Mouse (Mus musculus): ENCODE measurements at regions not wholly inside any gene's neighbourhood (a gene's known extent, or its start where the extent isn't known, plus 50 kb on each side); places are given as distances from the start of the nearest gene placed in this dataset.

DNA sequence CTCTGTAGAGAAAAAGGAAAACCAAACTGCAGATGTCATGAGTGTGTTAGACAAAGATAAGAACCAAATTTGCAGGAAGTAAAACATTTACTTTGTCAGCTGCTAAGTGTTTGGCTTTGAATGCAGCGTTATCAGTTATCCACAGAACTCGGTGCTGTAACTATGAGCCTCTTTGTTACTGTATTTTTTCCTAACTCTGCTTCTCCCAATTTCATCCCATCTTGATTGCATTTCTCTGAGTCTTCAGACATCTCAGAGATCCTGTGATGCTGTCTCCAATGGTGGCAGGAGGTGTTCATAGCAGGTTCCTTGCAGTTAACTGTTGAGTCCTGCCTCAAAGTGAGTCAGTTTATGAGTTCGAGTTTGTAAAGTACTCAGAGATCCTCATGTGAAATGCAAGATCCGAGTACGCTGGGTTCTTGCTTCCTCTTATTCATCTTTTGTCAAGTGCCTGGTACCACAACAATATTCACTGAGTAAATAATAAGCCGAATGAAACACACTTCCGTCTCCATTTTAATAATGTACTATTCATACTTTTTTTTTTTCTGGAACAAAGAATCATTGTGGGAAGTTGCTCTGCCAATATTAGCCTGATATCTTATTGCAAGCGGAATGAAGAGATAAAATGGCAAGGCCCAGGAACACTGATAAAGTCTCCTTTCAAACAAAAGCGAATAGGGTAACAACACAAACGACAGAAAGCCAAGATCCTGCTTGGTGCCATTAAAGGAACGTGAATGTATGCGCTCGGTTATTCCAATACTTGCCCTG lies 221.4 kb downstream of the Enc1 start:
- ATAC-seq (replicated peaks in 1 of 2; ENCODE audit: insufficient read depth in 1 of 2, low FRiP score in 2 of 2, low TSS enrichment in 1 of 2, low read depth in 1 of 2, poor library complexity in 2 of 2, severe bottlenecking in 2 of 2), result peak; percentile 75 to 82

- ATAC-seq (replicated peaks in 1 of 2; ENCODE audit: insufficient read depth in 1 of 2, low FRiP score in 2 of 2, low TSS enrichment in 1 of 2, low read depth in 1 of 2, poor library complexity in 2 of 2, severe bottlenecking in 2 of 2), result no peak
Observed at GRCm38 (mm10) chr13:97461207-97461606, 220.3 kb downstream of the Enc1 start.

DNA sequence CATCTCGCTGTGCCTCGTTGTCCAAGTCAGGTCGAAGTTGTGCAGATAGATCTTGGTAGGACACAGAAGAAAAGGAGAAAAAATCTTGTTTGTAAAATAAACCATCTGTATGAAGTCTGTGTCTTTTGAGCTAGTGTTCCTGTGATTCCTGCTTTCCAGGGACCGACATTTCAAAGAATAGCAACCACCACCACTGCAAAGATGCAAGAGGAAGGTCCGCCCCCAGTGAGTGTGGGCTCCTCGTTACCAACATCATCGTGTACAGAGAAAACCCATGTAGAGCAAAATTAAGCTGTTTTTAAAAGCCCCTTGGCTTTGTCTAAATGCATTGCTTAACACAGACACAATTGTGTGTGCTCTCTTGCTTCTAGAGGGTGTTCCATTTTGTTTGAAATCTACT lies 218.2 kb downstream of the Enc1 start:
- no peak for ATAC-seq (replicated peaks in 1 of 2; ENCODE audit: insufficient read depth in 1 of 2, low FRiP score in 2 of 2, low TSS enrichment in 1 of 2, low read depth in 1 of 2, poor library complexity in 2 of 2, severe bottlenecking in 2 of 2)

- ATAC-seq (replicated peaks in 1 of 2; ENCODE audit: insufficient read depth in 1 of 2, low FRiP score in 2 of 2, low TSS enrichment in 1 of 2, low read depth in 1 of 2, poor library complexity in 2 of 2, severe bottlenecking in 2 of 2), result no peak
Observed at GRCm38 (mm10) chr13:97455961-97456360, 215.1 kb downstream of the Enc1 start.

DNA sequence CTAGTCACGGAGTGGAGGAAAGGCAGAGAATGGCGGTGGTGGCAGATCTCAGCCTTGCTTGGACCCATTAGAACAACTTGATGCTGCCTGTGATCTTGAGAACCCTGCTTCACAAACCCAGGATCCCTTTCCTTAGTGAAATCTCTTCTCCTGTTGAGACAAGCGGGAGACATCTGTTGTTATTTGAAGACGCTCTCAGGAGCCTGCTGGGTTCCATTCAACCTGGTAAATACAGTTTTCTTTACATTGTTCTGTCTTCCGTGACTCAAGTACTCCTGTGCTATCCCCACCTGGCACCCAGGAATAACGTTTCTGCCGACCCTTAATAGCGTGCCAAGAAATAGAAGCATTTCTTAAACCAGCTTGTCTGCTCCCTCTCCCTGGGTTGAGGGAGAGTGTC lies 213.8 kb downstream of the Enc1 start:
- no peak for ATAC-seq (replicated peaks in 1 of 2; ENCODE audit: insufficient read depth in 1 of 2, low FRiP score in 2 of 2, low TSS enrichment in 1 of 2, low read depth in 1 of 2, poor library complexity in 2 of 2, severe bottlenecking in 2 of 2)

GRCm38 (mm10) chr13:97453469-97453868 lies 212.6 kb downstream of the Enc1 start:
- ATAC-seq (replicated peaks in 1 of 2; ENCODE audit: insufficient read depth in 1 of 2, low FRiP score in 2 of 2, low TSS enrichment in 1 of 2, low read depth in 1 of 2, poor library complexity in 2 of 2, severe bottlenecking in 2 of 2), result no peak

DNA sequence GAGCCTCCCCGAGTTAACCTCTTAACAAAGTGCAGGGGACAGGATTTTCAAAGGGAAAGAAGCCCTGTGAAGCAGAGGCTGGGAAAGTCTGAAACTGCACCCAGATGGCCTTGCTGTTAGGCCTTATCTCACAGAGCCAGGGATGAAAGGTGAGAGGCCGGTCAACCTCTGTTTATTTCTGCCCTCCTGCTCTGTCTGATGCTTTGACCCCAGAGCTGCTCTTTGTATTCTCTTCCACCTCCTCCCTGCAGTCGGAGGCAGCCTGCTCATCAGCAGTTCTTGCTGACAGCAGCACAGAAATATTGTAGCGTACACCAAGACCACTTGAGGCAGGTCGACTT lies 212.2 kb downstream of the Enc1 start:
- ATAC-seq (replicated peaks in 1 of 2; ENCODE audit: insufficient read depth in 1 of 2, low FRiP score in 2 of 2, low TSS enrichment in 1 of 2, low read depth in 1 of 2, poor library complexity in 2 of 2, severe bottlenecking in 2 of 2), result no peak; a peak in 1 of 4 replicates

DNA sequence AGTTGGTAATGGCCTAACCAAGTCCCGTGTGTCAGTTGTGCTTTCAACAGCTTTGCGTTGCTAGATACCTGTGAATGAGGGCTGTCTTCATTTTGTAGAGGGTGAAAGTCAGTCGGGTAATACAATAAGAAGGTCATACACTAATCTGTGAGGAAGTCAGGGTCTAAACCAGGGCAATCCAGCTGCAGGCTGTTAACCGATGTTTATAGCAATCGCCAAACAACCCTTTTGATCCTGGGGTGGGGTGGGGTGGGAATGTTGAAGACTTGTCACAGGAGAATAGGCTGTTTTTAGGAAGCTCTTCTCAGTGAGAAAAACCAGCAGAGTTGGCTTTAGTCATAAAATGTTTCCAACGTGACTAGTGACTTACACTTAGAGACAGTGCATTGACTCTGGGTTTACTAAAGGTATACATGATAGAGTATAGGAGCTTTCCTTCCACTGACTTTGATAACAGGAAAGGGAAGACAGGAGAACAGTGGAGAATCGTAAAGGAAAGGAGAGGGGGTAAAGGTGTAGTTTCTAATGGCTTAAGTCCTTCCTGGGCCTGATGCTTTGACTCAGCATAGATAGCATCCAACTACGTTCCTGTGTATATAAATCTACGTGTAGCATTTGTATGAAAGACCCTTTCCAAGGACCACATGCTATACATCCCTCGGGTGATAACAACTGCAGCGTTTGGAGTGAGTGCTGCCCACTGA lies 211.6 kb downstream of the Enc1 start:
- ATAC-seq (replicated peaks in 1 of 2; ENCODE audit: insufficient read depth in 1 of 2, low FRiP score in 2 of 2, low TSS enrichment in 1 of 2, low read depth in 1 of 2, poor library complexity in 2 of 2, severe bottlenecking in 2 of 2), result no peak

DNA sequence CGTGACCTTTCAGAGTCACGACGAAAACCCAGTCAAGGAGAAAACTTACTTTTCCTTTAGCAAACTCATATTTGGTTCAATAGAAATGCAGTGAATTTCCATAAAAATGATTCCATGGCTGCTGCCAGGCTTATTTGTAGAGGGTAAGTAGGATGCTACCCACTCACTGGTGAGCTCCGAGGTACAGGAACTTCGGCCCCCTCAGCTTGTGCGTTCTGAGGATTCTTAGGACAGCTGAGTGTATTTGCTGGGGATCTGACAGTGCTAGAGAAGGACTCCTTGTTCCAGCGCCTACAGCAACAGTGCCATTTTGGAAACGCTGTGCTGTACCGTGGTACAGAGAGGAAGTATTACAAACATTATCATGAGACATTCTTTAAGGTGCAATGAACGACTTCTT lies 210.4 kb downstream of the Enc1 start:
- 0 out of 4 replicates have a peak, but pooled peaks of 1 of the 2 experiments have one; percentile 12 for ATAC-seq (replicated peaks in 1 of 2; ENCODE audit: insufficient read depth in 1 of 2, low FRiP score in 2 of 2, low TSS enrichment in 1 of 2, low read depth in 1 of 2, poor library complexity in 2 of 2, severe bottlenecking in 2 of 2)

DNA sequence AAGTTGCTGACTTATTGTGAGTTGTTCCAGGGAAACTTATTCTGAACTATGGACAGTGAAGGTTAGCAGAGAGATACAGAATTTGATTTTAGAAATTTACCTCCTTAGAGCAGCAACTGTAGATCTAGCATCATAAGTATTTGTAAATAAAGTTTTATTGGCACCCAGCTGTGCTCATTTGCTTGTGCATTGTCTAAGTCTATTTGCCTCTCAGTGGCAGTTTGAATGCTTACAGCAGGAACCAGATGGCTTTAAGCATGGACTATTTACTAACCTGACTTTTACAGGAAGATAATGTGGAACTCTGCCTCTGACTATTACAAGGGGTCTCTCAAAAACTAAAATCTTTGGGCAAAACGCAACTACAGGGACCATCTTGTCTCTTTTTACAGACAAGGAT lies 207.2 kb downstream of the Enc1 start:
- ATAC-seq (replicated peaks in 1 of 2; ENCODE audit: insufficient read depth in 1 of 2, low FRiP score in 2 of 2, low TSS enrichment in 1 of 2, low read depth in 1 of 2, poor library complexity in 2 of 2, severe bottlenecking in 2 of 2), result no peak

DNA sequence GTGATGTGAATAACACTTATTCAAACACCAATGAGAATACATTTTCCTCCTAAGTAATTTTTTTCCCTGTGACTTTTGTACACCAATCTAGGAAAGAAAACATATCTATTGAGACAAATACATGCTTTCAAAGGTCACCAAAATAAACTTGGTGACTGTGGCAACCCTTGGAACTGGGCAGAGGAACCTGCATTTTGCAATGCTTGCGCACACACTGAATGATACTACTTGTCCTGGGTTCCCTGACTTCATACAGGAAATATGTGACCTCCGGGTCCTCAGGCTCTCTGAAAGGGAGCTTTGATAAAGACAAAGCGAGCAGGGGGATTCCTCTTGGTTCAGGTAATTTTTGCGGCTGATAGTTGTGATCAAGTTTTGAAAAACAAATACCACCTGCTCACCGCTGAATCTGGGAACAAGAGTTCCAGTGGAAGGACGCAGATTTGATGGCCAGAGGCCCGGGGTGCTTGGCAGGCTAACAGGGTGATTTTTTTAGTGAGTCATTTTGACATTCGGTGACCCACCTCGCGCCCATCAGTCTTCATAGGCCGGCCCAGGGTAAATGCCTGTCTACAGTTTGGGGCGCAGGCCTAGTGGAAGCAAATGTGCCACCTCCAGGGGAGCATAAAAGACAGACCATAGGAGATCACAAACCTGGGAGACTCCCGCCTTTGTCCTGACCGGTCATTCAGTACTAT lies 203.0 kb downstream of the Enc1 start:
- ATAC-seq (replicated peaks in 1 of 2; ENCODE audit: insufficient read depth in 1 of 2, low FRiP score in 2 of 2, low TSS enrichment in 1 of 2, low read depth in 1 of 2, poor library complexity in 2 of 2, severe bottlenecking in 2 of 2), result no peak

GRCm38 (mm10) chr13:97442806-97443205 lies 201.9 kb downstream of the Enc1 start:
- no peak; a peak in 1 of 4 replicates for ATAC-seq (replicated peaks in 1 of 2; ENCODE audit: insufficient read depth in 1 of 2, low FRiP score in 2 of 2, low TSS enrichment in 1 of 2, low read depth in 1 of 2, poor library complexity in 2 of 2, severe bottlenecking in 2 of 2)

DNA sequence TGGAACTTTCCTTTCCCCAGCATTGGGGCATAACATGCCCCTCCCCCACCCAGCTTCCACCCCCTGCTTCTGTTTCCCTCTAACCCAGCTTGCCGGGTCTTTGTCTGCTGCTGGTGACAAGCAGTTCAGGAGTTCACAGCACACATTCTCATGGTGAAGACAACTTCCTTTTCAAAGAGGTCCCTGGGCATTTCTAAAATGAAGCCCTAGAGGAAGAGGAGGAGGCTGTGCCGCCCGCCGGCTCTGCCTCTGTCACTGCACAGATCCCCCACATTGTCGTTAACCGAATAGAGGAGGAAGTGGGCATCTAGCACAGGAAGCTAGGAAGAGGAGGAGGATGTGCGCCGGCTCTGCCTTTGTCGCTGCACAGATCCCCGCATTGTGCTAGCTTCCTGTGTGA lies 201.4 kb downstream of the Enc1 start:
- peak; percentile 84 to 91 for ATAC-seq (replicated peaks in 1 of 2; ENCODE audit: insufficient read depth in 1 of 2, low FRiP score in 2 of 2, low TSS enrichment in 1 of 2, low read depth in 1 of 2, poor library complexity in 2 of 2, severe bottlenecking in 2 of 2)

GRCm38 (mm10) chr13:97441803-97442202 lies 200.9 kb downstream of the Enc1 start:
- no peak for ATAC-seq (replicated peaks in 1 of 2; ENCODE audit: insufficient read depth in 1 of 2, low FRiP score in 2 of 2, low TSS enrichment in 1 of 2, low read depth in 1 of 2, poor library complexity in 2 of 2, severe bottlenecking in 2 of 2)

- ATAC-seq (replicated peaks in 1 of 2; ENCODE audit: insufficient read depth in 1 of 2, low FRiP score in 2 of 2, low TSS enrichment in 1 of 2, low read depth in 1 of 2, poor library complexity in 2 of 2, severe bottlenecking in 2 of 2), result no peak
Observed at GRCm38 (mm10) chr13:97439216-97439979, 198.5 kb downstream of the Enc1 start.

DNA sequence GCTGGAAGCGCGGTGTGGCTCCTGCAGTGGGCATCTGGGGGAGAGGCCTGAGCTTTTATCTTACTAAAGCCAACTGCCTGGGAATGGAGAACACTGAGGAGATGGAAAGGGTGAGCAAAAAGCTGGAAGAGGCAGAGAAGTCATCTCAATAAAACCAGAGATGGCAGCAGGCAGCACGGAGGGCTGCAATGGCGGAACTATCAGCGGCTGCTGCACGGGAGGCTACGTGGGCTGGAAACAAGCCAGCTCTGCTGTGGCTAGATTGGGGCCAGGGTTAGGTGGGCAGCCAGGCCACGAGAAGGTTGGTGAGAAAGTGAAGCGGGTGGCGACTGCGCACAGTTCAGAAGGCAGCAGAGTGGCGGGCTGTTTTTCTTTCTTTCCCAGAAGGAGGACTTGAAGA lies 197.8 kb downstream of the Enc1 start:
- peak in 1 of 2 experiments; percentile 36; a peak in 1 of 4 replicates for ATAC-seq (replicated peaks in 1 of 2; ENCODE audit: insufficient read depth in 1 of 2, low FRiP score in 2 of 2, low TSS enrichment in 1 of 2, low read depth in 1 of 2, poor library complexity in 2 of 2, severe bottlenecking in 2 of 2)

- no peak for ATAC-seq (replicated peaks in 1 of 2; ENCODE audit: insufficient read depth in 1 of 2, low FRiP score in 2 of 2, low TSS enrichment in 1 of 2, low read depth in 1 of 2, poor library complexity in 2 of 2, severe bottlenecking in 2 of 2)
Observed at GRCm38 (mm10) chr13:97438277-97438676, 197.4 kb downstream of the Enc1 start.
